Mouse (Mus musculus): ENCODE measurements around the gene Etnk2.

DNA sequence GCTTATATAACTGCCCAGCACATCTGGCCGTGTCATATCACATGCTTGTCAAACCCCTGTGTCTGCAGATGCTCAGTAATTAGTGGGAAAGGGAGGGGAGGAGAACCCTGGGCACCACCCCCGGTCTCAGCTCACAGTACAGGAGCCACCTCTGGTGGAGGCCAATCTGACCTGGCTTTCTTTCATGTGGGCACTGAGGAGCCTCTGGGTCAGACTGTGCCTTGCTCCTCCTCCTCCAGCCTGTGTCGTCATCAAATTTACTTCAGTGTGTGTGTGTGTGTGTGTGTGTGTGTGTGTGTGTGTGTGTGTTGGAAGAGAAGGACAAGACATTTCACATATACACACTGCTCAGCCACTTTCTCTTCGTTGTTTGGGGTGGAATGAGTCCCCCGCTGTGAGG, 40.0 kb upstream of the Etnk2 start:
- TF ChIP-seq CTCF (IDR thresholded peaks at IDR 0.05; ENCODE audit: control insufficient read depth, insufficient read depth, insufficient replicate concordance, low read depth, low read length) (no peak), POLR2A (IDR thresholded peaks at IDR 0.05; ENCODE audit: control insufficient read depth, low read depth, low read length) (no peak)
